Mouse (Mus musculus) embryonic facial prominence, embryonic 12.5 days (tissue): ENCODE measurements around the gene Mark4. TPM values are rescaled to one million over a fixed set of nuclear protein-coding genes. Genes with fewer than 3 reads are reported as not detected.
A peak's percentile ranks its signal among the peaks of the same experiment; 100 is the strongest.

Experiments
- ATAC-seq: fragments of 200-750 bp; cut with Nextera tagmentation; 2 replicates; pipeline ENCODE4 v1.8.0; 2017; ENCODE audit not compliant: insufficient number of reproducible peaks, insufficient read depth, low FRiP score, low TSS enrichment
- H3K27ac ChIP-seq: fragments of 300-500 bp; sonication (generic); 2 replicates; pipeline ENCODE4 v1.5.1; 2016; ENCODE audit warnings: mild to moderate bottlenecking
- H3K27me3 ChIP-seq: fragments of 300-500 bp; sonication (generic); 2 replicates; pipeline ENCODE4 v1.6.1; 2016; ENCODE audit warnings: mild to moderate bottlenecking, moderate library complexity
- H3K36me3 ChIP-seq: fragments of 300-500 bp; sonication (generic); 2 replicates; pipeline ENCODE4 v1.6.1; 2016; ENCODE audit warnings: mild to moderate bottlenecking
- H3K4me1 ChIP-seq: fragments of 300-500 bp; sonication (generic); 2 replicates; pipeline ENCODE4 v1.6.1; 2016
- H3K4me2 ChIP-seq: fragments of 300-500 bp; sonication (generic); replicated peaks from 2 replicates; pipeline ENCODE4 v1.6.1; 2016; ENCODE audit warnings: mild to moderate bottlenecking, moderate library complexity
- H3K4me3 ChIP-seq: fragments of 300-500 bp; sonication (generic); 2 replicates; pipeline ENCODE4 v1.5.1; 2016; ENCODE audit warnings: mild to moderate bottlenecking
- H3K9ac ChIP-seq: fragments of 300-500 bp; sonication (generic); 2 replicates; pipeline ENCODE4 v1.6.1; 2016; ENCODE audit warnings: mild to moderate bottlenecking, moderate library complexity
- H3K9me3 ChIP-seq: fragments of 300-500 bp; sonication (generic); 2 replicates; pipeline ENCODE4 v1.6.1; 2016; ENCODE audit warnings: mild to moderate bottlenecking, moderate library complexity
- WGBS: fragments of 180-500 bp; shearing (Covaris S2); methylation state at CpG from one replicate; pipeline ENCODE4 v1.1.7; 2016; 5-methylcytosine and 5-hydroxymethylcytosine counted together
- microRNA counts: library from miRNA; unstranded; fragments of <30 nt; microRNA quantifications from one replicate; lab custom pipeline; 2017
- microRNA-seq: library from miRNA; unstranded; fragments of <30 nt; microRNA quantifications from one replicate; pipeline ENCODE4, GENCODE M21; 2017
- polyA plus RNA-seq: library from polyadenylated mRNA; unstranded; fragments of >200 nt; fragmentation: Nextera tagmentation; extraction: Ambion mirVana; gene quantifications from 2 replicates; pipeline ENCODE4 v1.2.1, GENCODE M21; 2016

Gene Mark4
- polyA plus RNA-seq, 1 experiment from 2014 or later = 16.3 TPM

DNA sequence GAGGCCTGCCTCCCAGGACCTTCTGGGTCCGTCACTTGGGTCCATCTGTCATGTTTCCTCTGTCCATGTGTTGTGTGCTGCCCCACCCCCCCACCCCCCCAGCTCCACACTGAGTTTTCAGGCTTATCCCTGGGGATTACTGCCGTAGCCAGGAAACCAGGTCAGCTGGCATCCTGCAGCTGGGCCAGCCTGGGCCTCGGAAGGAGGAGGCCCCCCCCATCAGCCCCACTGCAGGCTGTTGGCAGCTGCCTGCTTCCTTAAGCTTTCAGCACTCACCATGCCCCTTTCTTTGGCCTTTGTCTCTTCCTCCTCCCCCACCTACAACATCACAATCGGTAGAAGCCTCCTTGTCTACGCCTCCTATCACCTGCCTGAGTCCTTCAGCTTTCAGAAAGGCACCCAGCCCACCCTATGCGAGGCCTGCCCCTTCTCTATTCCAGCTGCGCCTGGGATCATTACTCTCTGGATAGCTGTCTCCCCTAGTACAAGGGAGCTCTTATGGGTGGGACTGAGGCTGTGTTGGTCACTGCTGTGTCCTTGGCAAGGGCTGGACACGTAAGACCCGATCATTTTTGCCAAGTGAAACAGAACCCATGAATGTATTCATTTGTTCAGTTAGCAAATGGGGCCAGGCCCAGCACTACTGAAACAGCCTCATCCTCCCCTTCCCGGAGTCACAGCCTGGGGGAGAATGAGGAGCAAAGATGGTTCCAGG is 69.8 kb downstream of the Mark4 start:
- Histone ChIP-seq H3K4me1 (no peaks in the 10 kb centered on the region), H3K27ac (0 out of 2 replicates have a peak overlapping the region, but pooled peaks have one; percentile 30), H3K9ac (no peak overlapping the region), H3K9me3 (no peaks in the 10 kb centered on the region), H3K27me3 (no peaks in the 10 kb centered on the region), H3K4me2 (no peak overlapping the region), H3K4me3 (no peak overlapping the region), H3K36me3 (peaks cover 98% of the 10 kb centered on the region)
- no peak for ATAC-seq
- WGBS = 83% methylated on average over 9 of the region's 10 CpGs

- Histone ChIP-seq H3K4me2 (0 out of 2 replicates have a peak overlapping the region, but pooled peaks have one; percentile 88), H3K9ac (0 out of 2 replicates have a peak overlapping the region, but pooled peaks have one; percentile 1), H3K9me3 (no peaks in the 10 kb centered on the region), H3K27me3 (no peaks in the 10 kb centered on the region), H3K27ac (no peak overlapping the region), H3K36me3 (peaks cover 51% of the 10 kb centered on the region), H3K4me1 (peaks cover 12% of the 10 kb centered on the region), H3K4me3 (no peak overlapping the region)
- ATAC-seq = no peak
- 64% methylated on average over 9 of the region's 9 CpGs for WGBS
Measured at GRCm38 (mm10) chr7:19383708-19384107, 74.9 kb downstream of the Mark4 start.

GRCm38 (mm10) chr7:19382166-19382541 is 76.5 kb downstream of the Mark4 start:
- Histone ChIP-seq H3K4me1 (peaks cover 12% of the 10 kb centered on the region), H3K9me3 (no peaks in the 10 kb centered on the region), H3K4me3 (peak overlapping the region; percentile 94), H3K27me3 (no peaks in the 10 kb centered on the region), H3K36me3 (peaks cover 36% of the 10 kb centered on the region), H3K4me2 (peak overlapping the region; percentile 88), H3K9ac (peak overlapping the region; percentile 91), H3K27ac (peak overlapping the region; percentile 64; the same call in 1 of the 2 replicates)
- under 1% methylated on average over 22 of the region's 37 CpGs for WGBS
- ATAC-seq = peak; percentile 47; the same call in 1 of the 2 replicates

- Histone ChIP-seq H3K4me3 (peak within 1 kb of the TSS; percentile 94), H3K27ac (peak within 1 kb of the TSS; percentile 64; the same call in 1 of the 2 replicates), H3K9me3 (no peaks in the 10 kb centered on the region), H3K4me1 (peaks cover 12% of the 10 kb centered on the region), H3K36me3 (peaks cover 30% of the 10 kb centered on the region), H3K4me2 (peak within 1 kb of the TSS; percentile 88), H3K27me3 (no peaks in the 10 kb centered on the region), H3K9ac (peak within 1 kb of the TSS; percentile 91)
- WGBS = 8% methylated on average over 38 of the region's 48 CpGs
- ATAC-seq = peak; percentile 90
Measured at GRCm38 (mm10) chr7:19381377-19382165, 77.0 kb downstream of the Mark4 start, which contains the start of gene Ercc2. Ercc2 (plus strand) TSS chr7:19382010.

DNA sequence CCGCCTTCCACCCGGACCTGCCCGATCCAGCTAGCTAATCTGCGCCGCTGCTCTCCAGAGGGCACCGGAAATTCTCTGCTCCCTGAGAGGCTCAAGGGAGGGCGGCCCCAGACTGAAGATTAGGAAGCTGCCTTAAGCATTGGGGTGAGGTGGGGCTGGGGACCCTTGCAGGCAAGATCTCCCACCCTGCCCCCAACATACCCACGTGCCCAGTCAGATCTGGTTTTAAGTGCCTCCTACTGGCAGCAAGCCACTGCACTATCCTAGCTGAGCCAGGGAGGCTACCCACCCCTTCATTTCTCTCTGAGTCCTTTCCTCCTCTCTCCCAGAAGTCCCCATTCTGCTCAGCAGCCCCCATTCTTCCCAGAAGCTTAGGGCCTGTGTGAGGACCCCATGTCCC is 80.6 kb downstream of the Mark4 start:
- peaks cover 6% of the 10 kb centered on the region for H3K4me1 ChIP-seq
- H3K27me3 ChIP-seq = no peaks in the 10 kb centered on the region
- ATAC-seq = no peak
- no peak overlapping the region for H3K4me2 ChIP-seq
- H3K9me3 ChIP-seq = no peaks in the 10 kb centered on the region
- no peak overlapping the region for H3K27ac ChIP-seq
- 80% methylated on average over 8 of the region's 8 CpGs for whole genome bisulfite sequencing
- H3K4me3 ChIP-seq = no peak overlapping the region
- no peaks in the 10 kb centered on the region for H3K36me3 ChIP-seq
- no peak overlapping the region for H3K9ac ChIP-seq

- H3K9me3 ChIP-seq = no peaks in the 10 kb centered on the region
- no peaks in the 10 kb centered on the region for H3K36me3 ChIP-seq
- H3K9ac ChIP-seq = no peak overlapping the region
- no peak overlapping the region for H3K4me3 ChIP-seq
- 86% methylated on average over 4 of the region's 4 CpGs for WGBS
- H3K4me2 ChIP-seq = no peak overlapping the region
- H3K27me3 ChIP-seq = no peaks in the 10 kb centered on the region
- no peaks in the 10 kb centered on the region for H3K4me1 ChIP-seq
- no peak for ATAC-seq
- no peak overlapping the region for H3K27ac ChIP-seq
Measured at GRCm38 (mm10) chr7:19376019-19376418, 82.6 kb downstream of the Mark4 start.

- H3K9me3 ChIP-seq = no peaks in the 10 kb centered on the region
- no peak for ATAC-seq
- H3K4me1 ChIP-seq = no peaks in the 10 kb centered on the region
- no peak overlapping the region for H3K4me3 ChIP-seq
- H3K27me3 ChIP-seq = no peaks in the 10 kb centered on the region; the same call in 1 of the 2 replicates
- H3K27ac ChIP-seq = no peak overlapping the region
- WGBS = 74% methylated on average over 18 of the region's 18 CpGs
- no peaks in the 10 kb centered on the region for H3K36me3 ChIP-seq
- 0 out of 2 replicates have a peak overlapping the region, but pooled peaks have one; percentile 16 for H3K9ac ChIP-seq
- H3K4me2 ChIP-seq = no peak overlapping the region
Measured at GRCm38 (mm10) chr7:19375368-19375767, 83.3 kb downstream of the Mark4 start.

MicroRNAs within 50 kb of the gene (microRNA counts, 519-probe panel; counts per million panel counts)
- 460 counts per million, percentile 65 among the panel's probes with 10 or more counts for microRNA mmu-miR-343 (lab: Ali Mortazavi, UCI)

Small RNA genes within 50 kb of the gene (microRNA-seq; reads per million reads assigned to microRNA genes)
- not detected for gene Mir343

Other genes with a start within 250 kb of the Mark4 start
- gene Gpr4, start 246.3 kb downstream of the Mark4 start, polyA plus RNA-seq = 1.4 and 1.7 TPM in 2 replicates
- 38.2 and 40.1 TPM in 2 replicates for gene Opa3, start 230.5 kb downstream of the Mark4 start, polyA plus RNA-seq
- 68.2 and 69.3 TPM in 2 replicates for gene Vasp, start 187.0 kb downstream of the Mark4 start, polyA plus RNA-seq
- gene Ppm1n, start 178.8 kb downstream of the Mark4 start, polyA plus RNA-seq = 0.18 TPM in 1 of 2 replicates, not detected in the other
- 17.9 and 21.4 TPM in 2 replicates for gene Rtn2, start 176.2 kb downstream of the Mark4 start, polyA plus RNA-seq
- 0.05 TPM in 1 of 2 replicates, not detected in the other for gene Fosb, start 148.8 kb downstream of the Mark4 start, polyA plus RNA-seq
- gene Ercc1, start 114.0 kb downstream of the Mark4 start, polyA plus RNA-seq = 92.3 and 94.5 TPM in 2 replicates
- gene Cd3eap, start 99.3 kb downstream of the Mark4 start, polyA plus RNA-seq = 27.1 and 28.0 TPM in 2 replicates
- 7.3 and 8.1 TPM in 2 replicates for gene Ppp1r13l, start 99.1 kb downstream of the Mark4 start, polyA plus RNA-seq
- gene Ercc2, start 76.8 kb downstream of the Mark4 start, polyA plus RNA-seq = 19.9 and 23.2 TPM in 2 replicates
- 10.6 and 10.7 TPM in 2 replicates for gene Klc3, start 54.7 kb downstream of the Mark4 start, polyA plus RNA-seq
- 0.52 TPM in 1 of 2 replicates, not detected in the other for gene Ckm, start 54.0 kb downstream of the Mark4 start, polyA plus RNA-seq
- 1.0 and 1.8 TPM in 2 replicates for gene Exoc3l2, start 4.5 kb upstream of the Mark4 start, polyA plus RNA-seq
- 4.1 and 4.6 TPM in 2 replicates for gene Bloc1s3, start 49.5 kb upstream of the Mark4 start, polyA plus RNA-seq
- 61.7 and 63.5 TPM in 2 replicates for gene Trappc6a, start 49.6 kb upstream of the Mark4 start, polyA plus RNA-seq
- gene Nkpd1, start 59.0 kb upstream of the Mark4 start, polyA plus RNA-seq = 0.06 TPM in 1 of 2 replicates, not detected in the other
- 36.0 and 40.6 TPM in 2 replicates for gene Ppp1r37, start 104.3 kb upstream of the Mark4 start, polyA plus RNA-seq
- 0.17 and 0.36 TPM in 2 replicates for gene Zfp296, start 118.5 kb upstream of the Mark4 start, polyA plus RNA-seq
- 150 and 164 TPM in 2 replicates for gene Gemin7, start 118.8 kb upstream of the Mark4 start, polyA plus RNA-seq
- gene Clasrp, start 145.7 kb upstream of the Mark4 start, polyA plus RNA-seq = 72.7 and 80.7 TPM in 2 replicates
- 8.0 and 8.5 TPM in 2 replicates for gene Relb, start 170.6 kb upstream of the Mark4 start, polyA plus RNA-seq
- gene Clptm1, start 206.2 kb upstream of the Mark4 start, polyA plus RNA-seq = 93.9 and 95.0 TPM in 2 replicates
- 0.74 and 0.83 TPM in 2 replicates for gene Apoc2, start 219.1 kb upstream of the Mark4 start, polyA plus RNA-seq
- gene Gm44805, start 222.6 kb upstream of the Mark4 start, polyA plus RNA-seq = not detected in 2 replicates
- gene Apoc4, start 222.7 kb upstream of the Mark4 start, polyA plus RNA-seq = not detected in 2 replicates
- gene Apoc1, start 233.8 kb upstream of the Mark4 start, polyA plus RNA-seq = 6.1 and 6.4 TPM in 2 replicates
- gene Apoe, start 240.4 kb upstream of the Mark4 start, polyA plus RNA-seq = 200 and 220 TPM in 2 replicates